Mouse (Mus musculus) ovary, postnatal 10 days (tissue): ENCODE results near the gene Samd4.

ENCODE experiments used
- DNase-seq: peaks from one replicate; pipeline ENCODE4 v3.0.0; 2022; ENCODE audit warnings: low spot score

Samd4 gene

GRCm38 (mm10) chr14:46955574-46956043 is 73.0 kb downstream of the Samd4 start:
- no peak for DNase-seq

- DNase-seq: no peak
These were observed 73.5 kb downstream of the Samd4 start for GRCm38 (mm10) chr14:46956121-46956520.

- no peak for DNase-seq
These were observed 76.6 kb downstream of the Samd4 start for GRCm38 (mm10) chr14:46959166-46959721.

- DNase-seq: no peak
These were observed 77.2 kb downstream of the Samd4 start for GRCm38 (mm10) chr14:46959831-46960230.

GRCm38 (mm10) chr14:46962832-46963231 is 80.2 kb downstream of the Samd4 start:
- DNase-seq: no peak

- DNase-seq: no peak
These were observed 81.6 kb downstream of the Samd4 start for GRCm38 (mm10) chr14:46964074-46964872.

- no peak for DNase-seq
These were observed 83.6 kb downstream of the Samd4 start for GRCm38 (mm10) chr14:46966206-46966605.

- no peak for DNase-seq
These were observed 85.4 kb downstream of the Samd4 start for GRCm38 (mm10) chr14:46968046-46968445.

GRCm38 (mm10) chr14:46970673-46971072 is 88.0 kb downstream of the Samd4 start:
- DNase-seq: no peak

- DNase-seq: no peak
These were observed 89.1 kb downstream of the Samd4 start for GRCm38 (mm10) chr14:46971802-46972201.

GRCm38 (mm10) chr14:46974874-46975273 is 92.2 kb downstream of the Samd4 start:
- no peak for DNase-seq

GRCm38 (mm10) chr14:46975969-46976368 is 93.3 kb downstream of the Samd4 start:
- no peak for DNase-seq

- DNase-seq: no peak
These were observed 94.1 kb downstream of the Samd4 start for GRCm38 (mm10) chr14:46976712-46977111.

GRCm38 (mm10) chr14:46977660-46978059 is 95.0 kb downstream of the Samd4 start:
- DNase-seq: no peak

- no peak for DNase-seq
These were observed 96.5 kb downstream of the Samd4 start for GRCm38 (mm10) chr14:46979172-46979571.

- DNase-seq: no peak
These were observed 98.2 kb downstream of the Samd4 start for GRCm38 (mm10) chr14:46980736-46981438.

- DNase-seq: no peak
These were observed 99.5 kb downstream of the Samd4 start for GRCm38 (mm10) chr14:46982106-46982505.

GRCm38 (mm10) chr14:46984542-46985125 is 102.0 kb downstream of the Samd4 start:
- DNase-seq: no peak

GRCm38 (mm10) chr14:46989694-46990093 is 107.0 kb downstream of the Samd4 start:
- no peak for DNase-seq

GRCm38 (mm10) chr14:46990450-46990849 is 107.8 kb downstream of the Samd4 start:
- no peak for DNase-seq

GRCm38 (mm10) chr14:46994704-46995103 is 112.0 kb downstream of the Samd4 start:
- no peak for DNase-seq

- no peak for DNase-seq
These were observed 116.8 kb downstream of the Samd4 start for GRCm38 (mm10) chr14:46999321-47000025.
